Mouse (Mus musculus): ENCODE results near the gene Zmym5. TPM values are rescaled to one million over a fixed set of nuclear protein-coding genes. Genes with fewer than 3 reads are reported as not detected.
"Not testable (repeated sequence)": the region's sequence is repeated elsewhere in the genome, so short reads cannot be mapped to it uniquely, and the experiment has no call there.

Gene Zmym5
- total RNA-seq, 4 experiments from 2014 or later, result 28.0 to 32.6 (median 30.6) TPM

GRCm38 (mm10) chr14:56777360-56778136, 34.0 kb downstream of the Zmym5 start:
- peak; percentile 50 to 65 for DNase-seq (ENCODE audit: low spot score in 2 of 2)

DNA sequence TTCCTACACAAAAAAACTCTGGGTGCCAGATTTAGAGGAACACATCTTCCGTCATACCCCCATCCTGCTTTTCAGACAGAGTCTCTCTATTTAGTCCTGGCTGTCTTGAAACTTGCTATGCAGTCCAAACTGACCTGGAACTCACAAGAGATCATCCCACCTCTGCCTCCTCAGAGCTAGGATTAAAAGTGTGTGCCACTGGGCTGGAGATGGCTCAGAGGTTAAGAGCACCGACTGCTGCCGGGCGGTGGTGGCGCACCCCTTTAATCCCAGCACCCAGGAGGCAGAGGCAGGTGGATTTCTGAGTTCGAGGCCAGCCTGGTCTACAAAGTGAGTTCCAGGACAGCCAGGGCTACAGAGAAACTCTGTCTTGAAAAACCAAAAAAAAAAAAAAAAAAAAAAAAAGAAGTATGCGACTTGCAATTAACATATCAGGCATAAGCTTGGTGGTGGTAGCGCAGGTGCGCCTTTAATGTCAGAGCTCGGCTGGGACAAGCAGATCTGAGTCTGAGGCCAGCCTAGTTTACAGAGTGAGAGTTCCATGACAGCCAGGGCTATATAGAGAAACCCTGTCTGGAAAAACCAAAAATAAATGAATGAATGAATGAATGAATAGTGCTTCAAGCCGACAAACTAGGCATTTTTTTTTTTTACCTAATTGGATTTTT, 34.8 kb downstream of the Zmym5 start:
- DNase-seq (ENCODE audit: low spot score in 2 of 2), result no peak

- no peak for DNase-seq (ENCODE audit: low spot score in 2 of 2)
Measured at GRCm38 (mm10) chr14:56775416-56775815, 36.1 kb downstream of the Zmym5 start.

DNA sequence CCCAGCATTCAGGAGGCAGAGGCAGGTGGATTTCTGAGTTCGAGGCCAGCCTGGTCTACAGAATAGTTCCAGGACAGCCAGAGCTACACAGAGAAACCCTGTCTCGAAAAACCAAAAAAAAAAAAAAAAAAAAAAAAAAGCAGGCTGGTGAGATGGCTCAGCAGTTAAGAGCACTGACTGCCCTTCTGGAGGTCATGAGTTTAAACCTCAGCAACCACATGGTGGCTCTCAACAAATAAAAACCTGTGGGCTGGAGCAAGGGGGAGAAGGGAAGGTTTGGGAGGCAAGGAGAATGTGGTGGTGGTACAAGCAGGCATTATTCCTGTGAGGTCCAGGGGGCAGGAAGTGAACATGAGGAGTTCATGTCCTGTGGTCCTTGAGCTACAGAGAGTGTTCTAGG, 45.1 kb downstream of the Zmym5 start:
- DNase-seq (ENCODE audit: low spot score in 2 of 2), result not testable (repeated sequence)

GRCm38 (mm10) chr14:56765117-56765516, 46.4 kb downstream of the Zmym5 start:
- not testable (repeated sequence) for DNase-seq (ENCODE audit: low spot score in 2 of 2)

DNA sequence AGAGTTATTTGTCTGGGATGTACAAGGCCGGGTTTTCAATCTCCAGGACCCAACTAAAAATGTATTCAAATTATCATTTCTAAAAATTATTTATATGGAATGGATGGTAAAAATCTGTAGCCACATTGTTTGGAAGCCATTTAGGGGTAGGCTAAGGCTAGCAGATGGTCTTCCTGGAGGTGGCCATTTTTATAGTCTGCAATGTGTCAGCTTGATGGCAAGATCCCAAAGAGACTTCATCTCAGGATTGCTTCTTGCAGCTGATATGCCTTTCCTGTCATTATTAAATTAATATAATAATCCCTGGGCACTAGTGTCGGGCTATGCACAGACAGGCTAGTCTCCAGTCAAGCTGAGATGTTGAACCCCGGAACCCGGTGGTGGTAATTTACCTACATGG, 60.2 kb downstream of the Zmym5 start:
- no peak for DNase-seq (ENCODE audit: low spot score in 2 of 2)

Other genes starting within 250 kb of the Zmym5 start
- 1 to 10 TPM; 2.1 to 3.7 (median 3.2) TPM for gene Cenpj, start 236.3 kb downstream of the Zmym5 start, total RNA-seq (2022)
- 1 to 10 TPM; 7.1 to 8.6 (median 7.6) TPM for gene Parp4, start 236.1 kb downstream of the Zmym5 start, total RNA-seq (2022)
- 10 to 100 TPM; 56.0 to 67.1 (median 62.4) TPM for gene Mphosph8, start 143.5 kb downstream of the Zmym5 start, total RNA-seq (2022)
- gene Pspc1, start 33.4 kb downstream of the Zmym5 start, total RNA-seq (2022), result 10 to 100 TPM; 64.0 to 76.1 (median 71.0) TPM
- 100 to 1,000 TPM in 1 of 4 experiments, 10 to 100 TPM in 3; 83.8 to 112 (median 92.0) TPM for gene Zmym2, start 74.9 kb upstream of the Zmym5 start, total RNA-seq (2022)
- under 1 TPM in 3 of 4 experiments, not detected in 1; 0.13 to 0.19 (median 0.16) TPM for gene Gja3, start 246.4 kb upstream of the Zmym5 start, total RNA-seq (2022)

Data from left cerebral cortex, adult 8-10 months (tissue).